Mouse (Mus musculus) WW6 (cell line): ENCODE measurements around the gene Grhl3.

Experiments
- DNase-seq: peaks from one replicate; pipeline ENCODE4 v3.0.0-alpha.2; 2013; ENCODE audit warnings: low read depth, low spot score

Gene Grhl3

GRCm38 (mm10) chr4:135575365-135576140 is 2.1 kb upstream of the Grhl3 start:
- no peak for DNase-seq

- DNase-seq, result no peak
Measured at GRCm38 (mm10) chr4:135572276-135572675, 1.2 kb downstream of the Grhl3 start.

- DNase-seq, result no peak
Measured at GRCm38 (mm10) chr4:135571037-135571550, 2.3 kb downstream of the Grhl3 start.

- DNase-seq, result no peak
Measured at GRCm38 (mm10) chr4:135570152-135571036, 3.0 kb downstream of the Grhl3 start.

GRCm38 (mm10) chr4:135569201-135569600 is 4.2 kb downstream of the Grhl3 start:
- DNase-seq, result no peak

- no peak for DNase-seq
Measured at GRCm38 (mm10) chr4:135567484-135567883, 5.9 kb downstream of the Grhl3 start.

- no peak for DNase-seq
Measured at GRCm38 (mm10) chr4:135567042-135567441, 6.4 kb downstream of the Grhl3 start.

GRCm38 (mm10) chr4:135565400-135565799 is 8.0 kb downstream of the Grhl3 start:
- DNase-seq, result no peak

GRCm38 (mm10) chr4:135563794-135564193 is 9.6 kb downstream of the Grhl3 start:
- DNase-seq, result no peak

GRCm38 (mm10) chr4:135549323-135549722 is 24.1 kb downstream of the Grhl3 start:
- no peak for DNase-seq

GRCm38 (mm10) chr4:135548521-135549077 is 24.8 kb downstream of the Grhl3 start:
- no peak for DNase-seq

GRCm38 (mm10) chr4:135548108-135548507 is 25.3 kb downstream of the Grhl3 start:
- no peak for DNase-seq

- no peak for DNase-seq
Measured at GRCm38 (mm10) chr4:135547551-135547950, 25.9 kb downstream of the Grhl3 start.

- no peak for DNase-seq
Measured at GRCm38 (mm10) chr4:135546793-135547192, 26.6 kb downstream of the Grhl3 start.

- DNase-seq, result no peak
Measured at GRCm38 (mm10) chr4:135546008-135546407, 27.4 kb downstream of the Grhl3 start.

GRCm38 (mm10) chr4:135545080-135545511 is 28.3 kb downstream of the Grhl3 start:
- DNase-seq, result no peak

GRCm38 (mm10) chr4:135544284-135544683 is 29.1 kb downstream of the Grhl3 start:
- no peak for DNase-seq

GRCm38 (mm10) chr4:135540057-135540456 is 33.4 kb downstream of the Grhl3 start:
- no peak for DNase-seq

GRCm38 (mm10) chr4:135539056-135539455 is 34.4 kb downstream of the Grhl3 start:
- DNase-seq, result no peak

GRCm38 (mm10) chr4:135535021-135535420 is 38.4 kb downstream of the Grhl3 start:
- DNase-seq, result no peak

- DNase-seq, result no peak
Measured at GRCm38 (mm10) chr4:135533001-135533400, 40.4 kb downstream of the Grhl3 start.
